Mouse (Mus musculus) forebrain, embryonic 16.5 days (tissue): ENCODE data around the gene Arhgef3. TPM values are rescaled to one million over a fixed set of nuclear protein-coding genes. Genes with fewer than 3 reads are reported as not detected.
A peak's percentile ranks its signal among the peaks of the same experiment; 100 is the strongest.

Experiments used
- ATAC-seq: fragments of 200-750 bp; cut with Nextera tagmentation; 2 replicates; pipeline ENCODE4 v1.8.0; 2017; ENCODE audit warnings: mild to moderate bottlenecking, moderate library complexity
- H3K27ac ChIP-seq: fragments of 300-500 bp; sonication (generic); 2 replicates; pipeline ENCODE4 v1.5.1; 2014; ENCODE audit warnings: low read length, control low read depth
- H3K27me3 ChIP-seq: fragments of 300-500 bp; sonication (generic); replicated peaks from 2 replicates; pipeline ENCODE4 v1.6.1; 2014; ENCODE audit warnings: low read length; ENCODE audit not compliant: control insufficient read depth, insufficient read depth
- H3K36me3 ChIP-seq: fragments of 300-500 bp; sonication (generic); 2 replicates; pipeline ENCODE4 v1.6.1; 2014; ENCODE audit not compliant: control insufficient read depth, insufficient read depth
- H3K4me1 ChIP-seq: fragments of 300-500 bp; sonication (generic); replicated peaks from 2 replicates; pipeline ENCODE4 v1.6.1; 2014; ENCODE audit warnings: low read length; ENCODE audit not compliant: control insufficient read depth, insufficient read depth
- H3K4me2 ChIP-seq: fragments of 300-500 bp; sonication (generic); 2 replicates; pipeline ENCODE4 v1.6.1; 2014; ENCODE audit warnings: mild to moderate bottlenecking, low read length, control low read depth
- H3K4me3 ChIP-seq: fragments of 300-500 bp; sonication (generic); replicated peaks from 2 replicates; pipeline ENCODE4 v1.5.1; 2014; ENCODE audit warnings: mild to moderate bottlenecking, low read length, control low read depth
- H3K9ac ChIP-seq: fragments of 300-500 bp; sonication (generic); replicated peaks from 2 replicates; pipeline ENCODE4 v1.6.1; 2014; ENCODE audit warnings: low read depth, low read length, control low read depth
- H3K9me3 ChIP-seq: fragments of 300-500 bp; sonication (generic); 2 replicates; pipeline ENCODE4 v1.6.1; 2016; ENCODE audit warnings: low read length; ENCODE audit not compliant: control insufficient read depth
- WGBS: fragments of 180-500 bp; shearing (Covaris S2); extraction: QIAGEN DNeasy Blood & Tissue Kit; methylation state at CpG from one replicate; pipeline ENCODE4 v1.1.7; 2014; 5-methylcytosine and 5-hydroxymethylcytosine counted together
- polyA plus RNA-seq: library from polyadenylated mRNA; unstranded; fragments of >200 nt; fragmentation: Nextera tagmentation; extraction: Ambion mirVana; gene quantifications from 2 replicates; pipeline ENCODE4 v1.2.1, GENCODE M21; 2015

Gene Arhgef3
- polyA plus RNA-seq, 1 experiment from 2014 or later = 5.1 TPM

DNA sequence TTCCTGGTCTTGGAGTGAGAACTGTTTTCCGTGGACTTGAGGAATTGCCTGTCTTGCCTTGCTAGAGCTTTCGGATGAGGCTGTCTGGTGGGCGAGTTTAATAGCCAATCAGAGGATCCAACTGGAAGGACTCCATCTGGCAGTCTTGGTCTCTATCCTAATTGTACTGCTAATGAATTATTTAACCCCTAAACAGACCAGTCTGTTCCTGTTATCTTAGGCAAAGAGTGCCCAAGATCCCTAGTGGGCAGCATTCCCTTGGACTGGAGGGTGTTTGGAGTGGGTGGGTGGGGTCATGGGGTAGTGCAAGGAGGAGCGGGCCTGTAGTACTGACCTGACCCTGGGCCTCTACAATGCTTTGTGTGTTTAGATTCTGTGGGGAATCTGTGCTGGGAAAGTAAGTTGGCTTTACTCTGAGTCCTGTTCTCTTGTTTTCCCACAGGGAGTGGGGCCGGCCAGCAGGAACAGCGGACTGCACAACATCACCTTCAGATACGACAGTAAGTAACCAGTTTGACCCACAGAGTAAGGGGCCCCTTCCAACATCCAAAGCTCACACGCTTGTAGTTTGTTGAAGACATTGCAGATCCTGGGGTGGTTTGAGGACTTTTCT, 38.7 kb upstream of the Arhgef3 start:
- Histone ChIP-seq H3K4me2 (no peak overlapping the region), H3K9me3 (no peaks in the 10 kb centered on the region), H3K36me3 (no peaks in the 10 kb centered on the region), H3K9ac (no peak overlapping the region), H3K27ac (no peak overlapping the region), H3K27me3 (no peaks in the 10 kb centered on the region), H3K4me3 (no peak overlapping the region), H3K4me1 (peaks cover 11% of the 10 kb centered on the region)
- 55% methylated on average over 8 of the region's 8 CpGs for WGBS
- peak; percentile 73 for ATAC-seq

DNA sequence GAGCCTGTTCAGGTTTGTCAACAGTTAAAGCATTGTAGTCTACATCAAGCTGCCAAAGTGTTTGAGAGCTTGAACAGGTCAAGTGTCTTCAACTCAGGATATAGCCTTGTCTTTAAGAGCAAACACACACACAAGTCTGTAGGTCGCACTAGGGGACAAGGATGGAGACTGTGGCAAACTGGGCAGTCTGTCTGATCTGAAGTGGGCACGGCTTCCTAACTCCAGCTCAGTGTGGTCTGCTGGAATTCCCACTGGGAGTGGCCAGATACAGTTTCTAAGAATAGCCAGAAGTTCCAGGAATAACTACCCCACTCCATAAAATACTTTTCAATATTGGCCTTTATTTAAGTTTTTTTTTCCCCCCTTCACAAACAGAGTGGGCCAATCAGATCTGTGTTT, 38.2 kb upstream of the Arhgef3 start:
- H3K9me3 ChIP-seq = no peaks in the 10 kb centered on the region
- 89% methylated on average over 2 of the region's 2 CpGs for WGBS
- H3K27ac ChIP-seq = no peak overlapping the region
- H3K4me3 ChIP-seq = no peak overlapping the region
- no peak overlapping the region for H3K4me2 ChIP-seq
- H3K4me1 ChIP-seq = peaks cover 14% of the 10 kb centered on the region
- no peaks in the 10 kb centered on the region for H3K36me3 ChIP-seq
- H3K27me3 ChIP-seq = no peaks in the 10 kb centered on the region
- no peak for ATAC-seq
- no peak overlapping the region for H3K9ac ChIP-seq

DNA sequence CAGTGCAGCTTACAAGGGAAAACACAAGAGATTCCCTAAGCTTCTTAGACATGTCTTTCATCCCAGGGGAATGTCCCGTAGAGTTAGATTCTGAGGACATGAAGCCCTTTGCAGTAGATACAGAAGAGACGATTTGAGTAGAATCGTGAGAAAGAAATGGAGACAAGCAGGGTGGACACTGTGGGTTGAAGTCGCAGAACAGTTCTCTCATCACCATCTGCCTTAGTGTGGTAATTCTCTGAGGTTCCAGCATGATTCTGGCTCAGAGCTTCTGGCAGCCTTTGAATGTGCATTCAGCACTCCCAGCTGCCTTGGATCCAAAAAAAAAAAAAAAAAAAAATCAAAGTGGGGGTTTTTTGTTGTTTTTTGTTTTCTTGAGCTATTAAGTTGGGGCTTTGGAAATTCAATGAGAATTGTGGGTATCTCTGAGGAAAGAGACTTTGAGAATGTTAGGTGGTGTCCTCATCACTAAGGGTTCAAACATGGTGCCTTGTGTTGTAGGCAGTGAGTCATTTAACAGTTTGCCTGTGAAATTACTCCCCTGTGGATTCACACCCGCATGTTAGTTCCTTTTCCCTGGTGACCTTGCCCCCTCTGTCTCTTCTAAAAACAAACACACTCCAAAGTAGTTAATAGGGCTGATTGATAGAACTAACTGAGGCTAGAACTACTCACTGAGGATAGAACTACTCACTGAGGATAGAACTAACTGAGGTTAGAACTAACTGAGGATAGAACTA, 33.0 kb upstream of the Arhgef3 start:
- Histone ChIP-seq H3K27me3 (no peaks in the 10 kb centered on the region), H3K4me1 (peaks cover 3% of the 10 kb centered on the region; the same call in 1 of the 2 replicates), H3K4me3 (no peak overlapping the region), H3K9me3 (no peaks in the 10 kb centered on the region), H3K9ac (no peak overlapping the region), H3K27ac (no peak overlapping the region), H3K36me3 (no peaks in the 10 kb centered on the region), H3K4me2 (no peak overlapping the region)
- 65% methylated on average over 5 of the region's 5 CpGs for WGBS
- ATAC-seq = no peak

DNA sequence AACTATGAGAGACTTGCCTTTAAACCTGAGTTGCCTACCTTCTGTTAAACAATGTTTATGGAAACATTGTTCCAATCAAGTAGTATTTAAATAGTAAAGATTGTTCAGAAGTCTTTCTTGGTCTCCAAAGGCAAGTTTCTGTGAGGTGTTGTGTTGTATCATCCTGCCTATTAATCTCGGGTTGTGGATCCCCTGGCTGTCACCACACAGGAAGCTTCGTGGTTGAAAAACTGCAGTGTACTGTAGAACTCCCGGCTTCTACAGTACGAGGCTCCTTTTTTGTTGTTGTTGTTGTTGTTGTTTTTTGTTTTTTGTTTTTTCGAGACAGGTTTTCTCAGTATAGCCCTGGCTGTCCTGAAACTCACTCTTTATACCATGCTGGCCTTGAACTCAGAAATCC, 29.2 kb upstream of the Arhgef3 start:
- H3K27ac ChIP-seq = no peak overlapping the region
- no peak overlapping the region for H3K4me3 ChIP-seq
- 91% methylated on average over 5 of the region's 5 CpGs for WGBS
- H3K4me2 ChIP-seq = no peak overlapping the region
- no peaks in the 10 kb centered on the region for H3K9me3 ChIP-seq
- H3K36me3 ChIP-seq = no peaks in the 10 kb centered on the region
- ATAC-seq = no peak
- no peak overlapping the region for H3K9ac ChIP-seq
- no peaks in the 10 kb centered on the region for H3K27me3 ChIP-seq
- peaks cover 3% of the 10 kb centered on the region; the same call in 1 of the 2 replicates for H3K4me1 ChIP-seq

DNA sequence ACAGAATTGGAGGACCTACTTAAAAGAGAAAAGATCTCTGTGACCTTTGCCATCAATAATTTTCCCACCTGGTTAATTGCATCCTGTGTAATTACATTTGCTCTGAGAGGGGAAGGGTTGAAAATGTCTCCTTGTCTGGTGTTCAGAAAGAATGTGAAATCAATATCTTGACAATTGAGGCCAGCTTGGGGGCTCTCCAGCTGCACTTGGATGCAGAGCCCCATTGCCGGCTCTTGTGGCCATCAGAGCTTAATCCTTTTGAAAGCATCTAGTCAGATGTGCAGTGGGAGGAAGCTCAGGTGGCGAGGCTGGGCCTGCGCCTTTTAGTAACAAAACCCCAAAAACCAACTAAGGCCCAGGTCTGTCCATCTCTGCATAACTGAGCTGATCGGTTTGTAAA, 28.7 kb upstream of the Arhgef3 start:
- H3K4me1 ChIP-seq = peaks cover 3% of the 10 kb centered on the region; the same call in 1 of the 2 replicates
- no peak overlapping the region for H3K4me2 ChIP-seq
- no peak overlapping the region for H3K27ac ChIP-seq
- H3K9ac ChIP-seq = no peak overlapping the region
- H3K36me3 ChIP-seq = no peaks in the 10 kb centered on the region
- H3K4me3 ChIP-seq = no peak overlapping the region
- no peaks in the 10 kb centered on the region for H3K9me3 ChIP-seq
- 66% methylated on average over 4 of the region's 4 CpGs for WGBS
- H3K27me3 ChIP-seq = no peaks in the 10 kb centered on the region
- no peak for ATAC-seq

DNA sequence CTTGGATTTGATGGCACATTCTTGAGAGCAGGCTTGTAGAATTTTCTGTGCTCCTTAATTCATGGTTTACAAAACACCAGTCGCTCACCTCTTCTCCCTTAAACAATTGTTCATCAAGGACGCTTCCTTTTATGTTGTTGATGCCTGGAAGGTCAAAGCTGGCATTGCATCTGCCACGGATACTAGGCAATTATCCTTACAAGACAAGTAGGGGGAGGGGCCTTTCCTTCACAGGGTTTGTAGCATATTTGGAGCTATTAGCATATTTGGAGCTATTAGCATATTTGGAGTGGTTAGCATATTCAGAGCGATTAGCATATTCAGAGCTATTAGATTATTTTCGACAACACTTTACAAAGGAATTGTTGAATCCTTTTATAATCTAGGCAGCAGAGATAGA, 20.5 kb upstream of the Arhgef3 start:
- Histone ChIP-seq H3K9me3 (no peaks in the 10 kb centered on the region), H3K27ac (peak overlapping the region; percentile 60)

DNA sequence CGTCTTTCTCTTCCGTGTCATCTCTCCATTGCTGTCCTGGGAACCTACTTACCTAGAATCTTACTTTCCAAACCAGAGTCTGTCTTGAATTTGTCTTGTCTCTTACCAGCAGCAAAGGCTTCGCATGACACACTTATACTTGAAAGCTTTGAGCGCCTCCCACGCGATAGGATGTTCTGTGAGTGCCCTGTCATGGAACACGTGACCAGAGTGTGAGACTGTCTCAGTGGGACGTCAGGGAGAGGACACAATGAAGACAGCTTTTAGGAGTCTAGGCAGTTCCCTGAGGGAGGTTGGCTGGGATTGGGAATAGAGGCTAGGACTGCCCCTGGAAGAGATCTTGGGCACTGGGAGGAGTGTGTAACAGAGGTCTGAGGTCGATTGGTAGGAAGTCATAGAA, 18.6 kb upstream of the Arhgef3 start:
- Histone ChIP-seq H3K4me1 (peaks cover 8% of the 10 kb centered on the region; the same call in 1 of the 2 replicates), H3K9me3 (no peaks in the 10 kb centered on the region), H3K27me3 (no peaks in the 10 kb centered on the region), H3K27ac (no peak overlapping the region), H3K4me2 (no peak overlapping the region), H3K4me3 (no peak overlapping the region), H3K36me3 (no peaks in the 10 kb centered on the region), H3K9ac (no peak overlapping the region)
- no peak for ATAC-seq
- 66% methylated on average over 9 of the region's 9 CpGs for WGBS

More for the DNA sequence above, 20.5 kb upstream of the Arhgef3 start:
- H3K27me3 ChIP-seq = no peaks in the 10 kb centered on the region
- no peak overlapping the region for H3K4me2 ChIP-seq
- H3K36me3 ChIP-seq = no peaks in the 10 kb centered on the region
- no peak overlapping the region for H3K4me3 ChIP-seq
- peaks cover 8% of the 10 kb centered on the region; the same call in 1 of the 2 replicates for H3K4me1 ChIP-seq
- no peak overlapping the region for H3K9ac ChIP-seq
- WGBS = 25% methylated on average over 5 of the region's 5 CpGs
- ATAC-seq = peak; percentile 78

DNA sequence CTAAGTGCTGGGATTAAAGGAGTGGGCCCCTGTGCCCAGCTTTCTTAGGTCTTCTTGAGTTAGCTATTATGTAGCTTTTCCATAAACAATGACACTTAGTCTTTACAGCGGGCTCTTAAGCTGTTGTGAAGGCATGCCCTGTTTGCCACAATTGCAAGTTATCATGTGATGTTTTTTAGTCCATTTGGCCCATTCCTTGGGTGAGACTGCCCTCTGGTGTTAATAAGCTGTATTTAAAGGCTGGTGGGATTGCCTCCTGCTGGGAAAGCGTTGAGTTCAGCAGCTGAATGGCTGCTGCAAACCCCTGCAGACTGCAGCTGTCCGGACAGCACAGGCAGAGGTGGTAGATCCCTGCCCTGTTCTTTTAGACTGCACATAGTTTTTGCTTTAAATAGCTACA, 17.9 kb upstream of the Arhgef3 start:
- ATAC-seq = peak; percentile 61
- Histone ChIP-seq H3K36me3 (no peaks in the 10 kb centered on the region), H3K27ac (no peak overlapping the region), H3K4me1 (peaks cover 8% of the 10 kb centered on the region; the same call in 1 of the 2 replicates), H3K27me3 (no peaks in the 10 kb centered on the region), H3K9me3 (no peaks in the 10 kb centered on the region), H3K9ac (no peak overlapping the region), H3K4me2 (no peak overlapping the region), H3K4me3 (no peak overlapping the region)
- 1% methylated on average over 3 of the region's 3 CpGs for WGBS

DNA sequence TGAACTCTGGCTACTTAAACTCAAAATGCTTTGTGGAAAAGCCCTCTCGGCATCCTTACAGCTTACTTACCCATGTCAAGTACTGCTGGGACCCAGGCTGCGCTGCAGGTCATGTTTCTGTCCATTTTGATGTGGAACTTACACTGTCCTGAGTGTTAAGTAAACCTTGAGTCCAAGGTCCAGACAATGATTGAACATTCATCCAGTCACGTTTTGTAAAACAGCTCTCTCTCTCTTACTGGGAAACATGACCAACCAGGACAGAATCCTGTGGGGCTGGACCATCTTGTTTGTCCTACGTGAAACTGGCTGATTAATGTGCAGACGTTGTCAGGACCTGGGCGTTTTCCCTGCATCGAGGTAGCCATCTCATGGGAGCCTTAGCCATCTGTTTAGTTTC, 13.0 kb upstream of the Arhgef3 start:
- Histone ChIP-seq H3K4me3 (no peak overlapping the region), H3K9ac (no peak overlapping the region), H3K4me2 (no peak overlapping the region), H3K36me3 (no peaks in the 10 kb centered on the region), H3K27me3 (no peaks in the 10 kb centered on the region), H3K4me1 (no peaks in the 10 kb centered on the region), H3K27ac (no peak overlapping the region), H3K9me3 (no peaks in the 10 kb centered on the region)
- WGBS = 79% methylated on average over 7 of the region's 7 CpGs
- ATAC-seq = no peak
